Mouse (Mus musculus) bone marrow macrophage, adult 2 months (primary cell): Measurements from ENCODE around the gene Pkp4. TPM values are rescaled to one million over a fixed set of nuclear protein-coding genes. Genes with fewer than 3 reads are reported as not detected.
A peak's percentile ranks its signal among the peaks of the same experiment; 100 is the strongest.

Experiments
- H3K27ac ChIP-seq: 2 replicates; pipeline ENCODE4 v1.5.1; 2012; ENCODE audit warnings: low read depth, low read length; ENCODE audit not compliant: insufficient read depth
- H3K4me1 ChIP-seq: 2 replicates; pipeline ENCODE4 v1.6.1; 2012; ENCODE audit warnings: low read length; ENCODE audit not compliant: control insufficient read depth, insufficient read depth
- H3K4me3 ChIP-seq: 2 replicates; pipeline ENCODE4 v1.5.1; 2012; ENCODE audit warnings: mild to moderate bottlenecking, low read length, moderate library complexity; ENCODE audit not compliant: insufficient read depth
- CTCF ChIP-seq: IDR thresholded peaks from 2 replicates; pipeline ENCODE4 v1.5.1; 2012; ENCODE audit warnings: low read depth, mild to moderate bottlenecking, low read length, moderate library complexity
- POLR2A ChIP-seq: IDR thresholded peaks from 2 replicates; pipeline ENCODE4 v1.6.1; 2012; ENCODE audit warnings: mild to moderate bottlenecking, low read depth, low read length, borderline replicate concordance
- polyA plus RNA-seq: library from polyadenylated mRNA; stranded (reverse); fragments of >200 nt; gene quantifications from 2 replicates; pipeline ENCODE4 v1.2.4, GENCODE M21; 2012; ENCODE audit not compliant: missing spikeins, insufficient read depth, insufficient read length

Pkp4 gene
- polyA plus RNA-seq, 1 experiment: 20.0 TPM

GRCm38 (mm10) chr2:59181321-59182113 lies 20.9 kb downstream of the Pkp4 start:
- no peak overlapping the region for H3K27ac ChIP-seq
- no peak for TF ChIP-seq POLR2A
- TF ChIP-seq CTCF: no peak
- H3K4me1 ChIP-seq: peaks cover 35% of the 10 kb centered on the region
- no peak overlapping the region for H3K4me3 ChIP-seq

- Histone ChIP-seq H3K4me3 (no peak overlapping the region), H3K27ac (peak overlapping the region; percentile 28)
- no peak for TF ChIP-seq CTCF
- TF ChIP-seq POLR2A: no peak
Observed at GRCm38 (mm10) chr2:59183541-59183940, 22.9 kb downstream of the Pkp4 start.

GRCm38 (mm10) chr2:59184107-59185064 lies 23.7 kb downstream of the Pkp4 start:
- H3K4me1 ChIP-seq: peaks cover 55% of the 10 kb centered on the region
- H3K4me3 ChIP-seq: no peak overlapping the region
- peak overlapping the region; percentile 73 for H3K27ac ChIP-seq
- no peak for TF ChIP-seq POLR2A
- no peak for TF ChIP-seq CTCF

More at GRCm38 (mm10) chr2:59183541-59183940, 22.9 kb downstream of the Pkp4 start:
- peaks cover 48% of the 10 kb centered on the region for H3K4me1 ChIP-seq

- H3K4me1 ChIP-seq: peaks cover 57% of the 10 kb centered on the region
- no peak overlapping the region for H3K4me3 ChIP-seq
- H3K27ac ChIP-seq: no peak overlapping the region
- no peak for TF ChIP-seq POLR2A
- TF ChIP-seq CTCF: no peak
Observed at GRCm38 (mm10) chr2:59186122-59186521, 25.5 kb downstream of the Pkp4 start.

- TF ChIP-seq POLR2A: no peak
- TF ChIP-seq CTCF: no peak
- H3K4me1 ChIP-seq: peaks cover 56% of the 10 kb centered on the region
- no peak overlapping the region for H3K4me3 ChIP-seq
- peak overlapping the region; percentile 20; the same call in 1 of the 2 replicates for H3K27ac ChIP-seq
Observed at GRCm38 (mm10) chr2:59186966-59187365, 26.3 kb downstream of the Pkp4 start.

- Histone ChIP-seq H3K4me1 (peaks cover 53% of the 10 kb centered on the region), H3K4me3 (no peak overlapping the region), H3K27ac (peak overlapping the region; percentile 38)
- no peak for TF ChIP-seq CTCF
- no peak for TF ChIP-seq POLR2A
Observed at GRCm38 (mm10) chr2:59188306-59188705, 27.7 kb downstream of the Pkp4 start.

- no peak overlapping the region for H3K4me3 ChIP-seq
- no peak overlapping the region for H3K27ac ChIP-seq
- peaks cover 53% of the 10 kb centered on the region for H3K4me1 ChIP-seq
- TF ChIP-seq CTCF (no peak), POLR2A (no peak)
Observed at GRCm38 (mm10) chr2:59189661-59190185, 29.1 kb downstream of the Pkp4 start.

- TF ChIP-seq POLR2A: no peak
- no peak for TF ChIP-seq CTCF
- no peak overlapping the region for H3K4me3 ChIP-seq
- H3K4me1 ChIP-seq: peaks cover 49% of the 10 kb centered on the region
- no peak overlapping the region for H3K27ac ChIP-seq
Observed at GRCm38 (mm10) chr2:59190186-59190585, 29.5 kb downstream of the Pkp4 start.

- H3K4me3 ChIP-seq: no peak overlapping the region
- H3K4me1 ChIP-seq: peaks cover 46% of the 10 kb centered on the region
- TF ChIP-seq CTCF (no peak), POLR2A (no peak)
- H3K27ac ChIP-seq: no peak overlapping the region
Observed at GRCm38 (mm10) chr2:59191466-59191865, 30.8 kb downstream of the Pkp4 start.
